Mouse (Mus musculus) spleen, postnatal 14 days (tissue): ENCODE measurements around the gene Kirrel.

ENCODE experiments used
- DNase-seq, 2 experiments: peaks; one replicate each; pipeline ENCODE4 v3.0.0; 2021 to 2022; ENCODE audit warnings: low spot score in 2 of 2

The Kirrel gene

DNA sequence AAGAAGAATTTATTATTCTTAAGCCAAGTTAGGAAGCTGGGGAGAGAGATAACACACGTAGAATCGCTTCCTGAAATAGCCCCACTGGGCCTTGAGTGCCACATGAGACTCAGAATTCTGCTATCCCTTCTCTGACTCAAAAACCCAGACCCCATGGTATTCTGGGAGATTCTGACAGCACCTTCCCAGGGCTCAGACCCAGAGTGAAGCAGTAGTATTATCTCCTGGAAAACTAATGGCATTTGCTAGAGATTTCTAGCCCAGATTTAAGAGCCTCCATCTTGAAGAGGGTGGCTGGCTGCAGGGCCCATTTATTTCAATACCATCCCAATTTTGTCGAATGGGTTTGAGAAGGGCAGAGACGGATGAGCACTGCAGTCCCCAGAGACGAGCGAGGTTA lies 6.9 kb downstream of the Kirrel start:
- no peak for DNase-seq

DNA sequence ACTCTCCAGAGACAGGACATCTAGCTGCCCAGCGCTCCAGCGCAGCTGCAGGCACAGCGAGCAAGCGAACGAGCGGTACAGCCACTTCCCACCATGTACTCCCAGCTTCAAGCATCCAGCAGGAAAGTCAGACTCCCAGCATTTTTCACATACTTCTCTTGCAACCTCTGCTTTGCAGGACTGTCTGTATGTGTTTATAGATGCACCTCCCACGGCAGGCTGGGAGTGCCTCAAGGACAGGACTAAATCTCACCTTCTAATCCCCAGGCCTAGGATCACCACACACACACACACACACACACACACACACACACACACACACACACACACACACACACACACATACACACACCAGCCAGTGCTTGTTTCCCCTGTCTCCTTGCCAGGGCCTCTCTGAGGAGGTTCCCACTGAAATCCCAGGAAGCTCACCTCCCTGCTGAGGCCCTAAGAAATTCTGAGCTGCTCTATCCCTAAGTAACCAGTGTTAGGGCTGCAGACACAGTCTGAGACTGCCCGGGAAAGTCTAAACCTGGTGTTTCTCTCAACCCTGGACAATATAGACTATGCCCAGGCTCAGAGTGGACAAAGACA lies 9.2 kb downstream of the Kirrel start:
- no peak for DNase-seq

DNA sequence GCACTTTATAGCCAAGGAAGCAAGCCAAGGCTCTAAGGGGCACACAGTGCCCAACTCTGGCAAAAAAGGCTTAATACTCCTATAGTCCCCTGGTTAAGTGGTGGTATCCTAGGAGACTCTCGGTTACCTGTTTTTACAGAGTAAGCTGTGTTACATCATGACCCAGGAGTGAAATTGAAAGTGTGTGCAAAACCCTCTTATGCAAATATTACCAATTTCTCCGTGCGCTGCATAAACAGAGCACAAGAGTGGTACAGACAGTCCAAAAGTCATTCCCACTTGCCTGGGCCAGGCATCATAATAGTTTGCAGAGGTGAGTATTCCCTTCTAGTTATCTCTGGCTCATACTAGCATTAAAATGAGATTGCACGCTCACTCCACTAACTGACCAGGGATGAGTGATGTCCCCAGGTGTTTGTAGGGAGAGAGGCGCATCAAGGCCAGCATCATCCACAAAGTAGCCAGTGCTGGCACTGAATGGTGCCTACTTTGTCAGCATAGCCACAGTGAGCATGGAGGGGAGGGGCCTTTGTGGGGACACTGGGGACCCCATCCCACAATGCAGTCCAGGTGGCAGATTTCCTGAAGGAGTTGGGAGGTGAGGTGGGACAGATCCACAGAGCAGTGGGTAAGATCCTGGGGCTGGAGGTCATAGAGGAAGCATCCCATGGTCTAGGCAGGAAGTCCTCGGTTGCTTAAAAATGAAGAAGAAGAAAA lies 10.3 kb downstream of the Kirrel start:
- no peak for DNase-seq

DNA sequence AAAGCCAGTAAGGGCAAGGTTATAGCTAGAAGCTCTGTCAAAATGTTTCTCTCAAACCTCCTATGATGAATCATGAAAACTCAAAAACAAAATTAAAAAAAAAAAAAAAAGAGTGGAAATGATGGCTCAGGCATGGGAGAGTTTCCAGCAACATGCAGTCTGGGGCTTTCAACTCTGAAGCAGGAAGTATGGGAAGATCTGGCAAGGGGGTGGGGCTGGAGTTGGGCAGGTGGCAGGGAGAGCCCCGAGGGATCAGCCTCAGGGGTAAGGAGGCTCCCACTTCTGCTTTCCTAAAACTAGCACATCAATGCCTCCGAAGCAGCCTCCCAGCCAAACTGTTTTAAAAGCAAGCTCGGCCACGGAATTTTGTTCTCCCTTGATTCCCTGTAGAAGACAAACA lies 11.4 kb downstream of the Kirrel start:
- DNase-seq = no peak

DNA sequence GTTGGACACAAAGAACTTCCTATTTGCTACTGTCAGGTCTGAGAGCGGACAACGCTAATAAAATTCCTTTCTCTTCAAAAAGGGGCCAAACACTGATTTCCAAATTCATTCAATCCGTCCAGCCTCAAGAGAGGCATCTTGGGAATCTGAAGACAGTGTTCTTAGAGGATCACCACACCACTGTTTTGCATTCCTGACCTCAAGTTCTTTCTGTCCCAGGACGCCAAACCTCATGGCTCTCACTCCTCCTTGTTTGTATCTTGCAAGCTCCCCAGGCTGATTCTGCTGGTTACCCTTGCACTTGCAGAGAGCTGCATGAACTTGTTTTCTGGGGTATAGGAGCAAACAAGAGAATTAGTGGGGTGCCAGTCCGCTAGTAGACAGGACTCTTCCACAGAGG lies 12.2 kb downstream of the Kirrel start:
- no peak for DNase-seq

DNA sequence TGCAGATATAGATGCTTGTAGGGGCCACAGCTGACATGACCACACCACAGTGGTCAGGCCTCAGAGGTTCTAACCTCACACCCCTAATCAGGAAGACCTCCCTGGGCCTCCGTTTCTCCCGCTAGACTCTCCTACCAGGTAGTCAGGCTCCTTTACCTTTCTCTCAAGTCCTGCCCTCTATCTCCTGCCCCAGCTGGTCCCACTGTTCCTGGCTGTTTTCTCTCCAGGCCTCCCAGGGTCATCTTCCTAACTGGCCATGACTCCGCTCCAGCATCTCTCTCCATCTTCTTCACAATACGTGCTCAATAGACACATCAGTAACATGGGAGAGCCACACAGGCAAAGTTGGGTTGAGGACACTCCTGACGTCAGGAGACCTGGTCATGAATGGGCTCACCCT lies 12.9 kb downstream of the Kirrel start:
- DNase-seq = no peak

DNA sequence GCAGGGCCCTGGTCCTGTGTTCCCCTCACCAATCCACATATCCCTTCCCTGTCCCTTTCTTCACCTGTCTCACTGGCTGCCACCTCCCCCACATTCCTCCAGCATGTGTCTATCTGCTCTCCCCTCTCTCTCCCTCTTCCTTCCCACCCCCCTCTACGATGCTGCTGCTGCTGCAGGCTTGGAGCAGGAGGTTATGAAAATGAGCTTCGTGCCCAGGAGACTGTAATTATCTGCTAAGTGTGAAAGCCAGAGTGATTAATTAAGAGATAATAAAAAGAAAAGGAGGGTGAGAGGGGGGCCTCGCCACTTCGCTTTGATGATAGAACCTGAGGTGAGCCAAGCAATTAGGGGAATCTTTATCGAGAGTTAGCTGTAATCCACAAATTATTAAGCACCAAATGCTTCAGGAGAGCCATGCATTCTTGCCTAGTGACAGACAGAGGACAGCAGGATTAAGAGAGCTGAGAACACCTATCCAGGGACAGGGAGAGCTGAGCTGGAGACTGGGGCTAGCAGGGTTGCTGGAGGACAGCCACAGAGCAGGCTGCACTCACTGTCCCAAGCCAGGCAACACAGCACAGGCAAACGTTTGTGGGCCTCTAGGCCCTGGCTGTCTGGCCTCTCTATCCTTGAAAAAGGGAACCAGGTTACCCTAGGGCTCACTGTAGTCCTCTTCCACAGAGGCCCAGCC lies 13.6 kb downstream of the Kirrel start:
- DNase-seq = no peak

DNA sequence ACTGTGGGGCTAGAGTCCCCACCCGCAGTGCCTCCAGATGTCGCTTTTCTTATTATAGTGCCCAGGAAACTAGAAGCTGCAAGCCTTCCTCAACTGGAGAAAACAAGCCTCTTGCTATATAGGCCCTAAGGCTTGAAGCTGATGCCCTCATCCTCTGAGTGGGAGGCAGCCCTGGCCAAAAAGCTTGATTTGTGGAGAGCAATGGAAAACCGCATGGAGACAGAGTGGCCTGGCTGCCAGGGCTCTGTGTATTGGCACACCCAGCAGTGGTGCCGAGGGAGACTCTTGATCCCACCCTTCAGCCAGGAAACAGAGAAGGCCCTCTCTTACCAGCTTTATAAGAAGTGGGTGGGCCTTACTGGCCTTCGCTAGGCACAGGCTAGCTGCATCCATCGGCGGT lies 15.4 kb downstream of the Kirrel start:
- no peak for DNase-seq

DNA sequence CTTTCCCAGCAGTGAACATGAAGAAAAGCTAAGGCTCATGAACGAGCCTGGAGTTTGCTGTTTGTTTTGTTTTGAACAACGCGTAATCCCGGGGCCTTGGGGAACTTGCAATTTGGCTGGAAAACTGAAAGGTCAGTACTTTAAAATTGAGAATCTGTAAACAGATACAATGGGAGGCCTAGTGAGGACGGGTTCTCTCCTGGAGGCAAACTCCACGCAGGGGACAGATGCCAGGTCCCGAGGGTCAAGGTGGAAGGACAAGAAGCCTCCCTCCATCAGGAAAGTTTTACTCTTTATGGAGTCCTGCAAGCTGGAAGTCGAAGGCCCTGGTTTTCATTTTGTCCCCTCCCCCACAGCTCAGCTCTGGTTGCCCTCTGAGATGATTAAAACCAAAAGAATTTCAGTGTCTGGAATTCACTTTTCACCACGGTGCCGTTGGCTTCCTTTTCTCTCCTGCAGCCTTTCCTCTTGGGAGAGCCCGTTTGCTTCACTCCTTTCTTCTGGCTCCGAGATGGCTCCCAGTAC lies 16.7 kb downstream of the Kirrel start:
- DNase-seq = no peak

DNA sequence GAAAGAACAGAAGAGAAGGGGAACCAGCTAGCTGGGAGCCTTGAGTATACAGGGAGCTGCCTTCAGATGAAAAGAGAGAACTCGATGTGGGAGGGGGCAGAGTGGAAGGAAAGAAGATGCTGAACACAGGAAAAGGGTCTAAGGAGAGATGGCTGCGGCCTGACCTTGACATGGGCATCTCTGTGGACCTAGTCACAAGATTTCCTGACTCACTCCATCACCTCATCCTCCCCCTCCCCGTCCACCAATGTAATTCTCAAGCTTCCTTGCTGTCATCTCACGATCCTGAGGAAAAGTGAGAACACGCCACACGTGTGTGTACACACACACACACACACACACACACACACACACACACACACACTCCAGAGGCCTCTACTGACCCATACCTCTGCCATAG lies 17.2 kb downstream of the Kirrel start:
- no peak for DNase-seq

DNA sequence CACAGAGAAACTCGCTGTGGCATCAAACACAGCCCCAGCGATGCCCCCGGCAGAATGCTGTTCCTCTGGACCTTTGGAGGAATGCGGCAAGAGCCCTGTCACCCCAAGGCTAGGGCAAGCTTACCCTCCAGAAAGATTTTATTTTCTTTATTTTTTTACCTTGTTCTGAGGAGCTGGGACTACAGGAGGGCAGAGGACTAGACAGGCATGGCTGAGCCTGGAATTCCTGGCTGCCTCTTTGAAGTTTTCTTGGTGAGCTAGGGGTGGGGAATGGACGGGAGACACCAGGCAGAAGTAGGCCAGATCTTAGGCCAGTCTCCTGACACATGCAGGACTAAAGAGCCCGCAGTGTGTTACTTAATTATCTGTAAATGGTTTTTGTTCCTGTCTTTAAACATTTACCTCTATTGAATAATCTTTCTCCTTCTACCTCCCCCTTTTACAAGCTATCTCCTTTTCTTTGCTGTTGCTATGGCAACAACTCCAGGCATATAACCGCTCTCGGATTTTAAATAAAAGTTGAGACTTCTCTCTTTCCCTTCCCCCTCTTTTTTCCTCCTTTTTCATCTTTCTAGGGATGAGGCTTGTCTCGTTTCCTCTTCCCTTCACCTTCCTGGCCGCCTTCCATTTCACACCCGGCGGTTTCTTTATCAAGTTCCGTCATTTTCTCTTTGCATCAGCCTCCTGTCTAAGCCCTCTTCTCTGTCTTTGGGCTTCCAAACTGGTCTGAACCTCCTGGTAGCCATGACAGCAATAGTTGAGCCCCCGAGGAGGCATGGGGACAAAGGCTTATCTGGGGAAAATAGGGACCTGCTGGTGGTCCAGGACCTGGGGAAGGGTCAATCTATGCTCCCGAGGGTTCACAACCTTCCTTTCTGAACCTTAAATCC lies 19.9 kb downstream of the Kirrel start:
- no peak for DNase-seq

DNA sequence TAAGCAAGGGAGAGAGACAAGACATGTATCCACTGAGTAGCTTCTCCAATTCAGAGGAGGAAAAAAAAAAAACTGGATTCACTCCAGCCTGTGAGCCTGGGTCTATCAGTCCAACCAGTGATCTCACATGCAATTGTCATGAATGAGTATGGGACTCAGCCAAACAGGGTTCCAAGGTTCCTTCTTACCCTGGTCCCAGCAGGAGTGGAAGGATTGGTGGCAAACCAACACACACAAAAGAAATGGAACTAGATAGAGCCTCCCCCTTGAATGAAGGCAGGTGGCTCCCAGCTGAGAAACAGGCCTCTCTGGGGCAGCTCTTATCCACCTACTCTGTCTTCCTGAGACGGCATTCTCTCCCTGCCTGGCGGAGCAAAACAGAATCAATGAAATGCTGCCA lies 21.5 kb downstream of the Kirrel start:
- no peak for DNase-seq

DNA sequence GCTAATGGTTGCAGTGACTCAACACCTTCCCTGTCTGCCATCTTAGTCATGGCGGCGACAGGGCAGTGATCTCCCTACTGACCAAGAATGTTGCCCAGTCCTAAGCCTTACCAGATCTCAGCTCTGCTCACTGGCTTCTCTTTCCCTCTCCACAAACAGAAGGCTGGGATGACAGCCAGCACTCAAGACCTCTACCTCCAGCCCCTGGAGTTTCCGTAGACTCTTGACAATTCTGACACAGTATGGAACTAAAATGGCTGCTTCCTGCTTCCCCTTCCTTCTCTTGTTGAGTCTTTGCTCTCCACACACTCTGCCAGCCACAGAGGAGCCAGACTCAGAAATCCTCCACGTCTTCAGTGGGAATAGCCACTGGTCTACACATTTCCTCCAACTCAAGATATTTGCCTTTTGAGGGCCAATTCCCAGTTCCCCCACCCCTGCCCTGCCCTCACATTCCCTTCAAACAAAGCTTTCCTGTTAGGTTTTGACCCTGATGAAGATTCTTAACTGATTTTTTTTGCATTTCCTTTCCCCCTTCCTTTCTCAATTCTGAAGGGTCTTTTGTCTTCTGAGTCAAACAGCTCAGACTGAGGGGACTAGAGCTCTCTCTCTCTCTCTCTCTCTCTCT lies 22.3 kb downstream of the Kirrel start:
- no peak for DNase-seq

DNA sequence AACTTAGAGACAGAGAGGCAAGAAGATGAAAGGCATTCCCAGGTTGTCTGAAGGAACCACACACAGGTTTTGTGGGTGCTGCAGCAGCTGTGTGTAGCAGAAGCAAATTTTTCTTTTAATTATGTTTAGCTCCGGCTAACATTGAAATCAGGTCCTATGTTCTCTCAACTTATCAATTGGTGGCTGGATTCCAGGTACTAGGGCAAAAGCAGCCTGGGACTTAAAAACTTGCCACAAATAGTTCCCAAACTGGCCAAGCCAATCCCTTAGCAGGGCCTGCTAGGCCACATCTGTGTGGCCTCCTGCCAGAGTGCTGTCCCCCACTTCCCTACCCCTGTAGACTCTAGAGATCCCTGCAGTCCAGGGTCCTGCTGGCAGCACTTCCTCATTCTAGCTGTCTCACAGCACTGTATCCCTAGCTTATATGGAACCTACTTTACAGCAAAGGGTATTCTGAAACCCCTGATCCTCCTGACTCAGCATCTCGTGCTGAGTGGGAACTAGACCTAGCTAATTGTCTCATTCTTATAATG lies 23.2 kb downstream of the Kirrel start:
- DNase-seq = no peak

DNA sequence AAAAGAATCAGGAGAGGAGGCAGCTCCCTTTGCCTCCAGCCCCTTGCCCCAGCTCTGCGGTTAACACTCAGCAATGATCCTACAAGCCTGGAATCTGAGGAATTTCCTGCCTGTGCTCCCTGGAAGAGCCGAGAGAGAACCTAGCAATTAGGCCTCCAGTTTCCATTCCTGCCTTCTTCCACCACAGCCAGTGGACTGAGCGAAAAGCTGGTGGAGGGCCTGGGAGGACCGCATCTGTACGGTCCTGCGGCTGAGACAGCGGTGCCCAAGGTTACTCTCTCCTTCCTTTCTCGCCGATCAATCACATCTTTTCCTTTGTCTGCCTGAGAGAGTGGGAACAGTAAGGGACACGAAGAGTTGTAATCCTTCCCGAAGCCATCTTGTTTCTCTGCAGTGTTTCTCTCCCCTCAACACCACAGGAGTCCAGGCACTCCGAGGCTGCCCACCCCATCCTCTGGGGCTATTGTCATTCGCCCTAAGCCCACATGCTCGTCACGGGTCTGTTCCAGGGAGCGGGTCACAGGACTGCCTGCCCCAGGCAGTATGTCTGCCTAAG lies 23.8 kb downstream of the Kirrel start:
- no peak for DNase-seq

DNA sequence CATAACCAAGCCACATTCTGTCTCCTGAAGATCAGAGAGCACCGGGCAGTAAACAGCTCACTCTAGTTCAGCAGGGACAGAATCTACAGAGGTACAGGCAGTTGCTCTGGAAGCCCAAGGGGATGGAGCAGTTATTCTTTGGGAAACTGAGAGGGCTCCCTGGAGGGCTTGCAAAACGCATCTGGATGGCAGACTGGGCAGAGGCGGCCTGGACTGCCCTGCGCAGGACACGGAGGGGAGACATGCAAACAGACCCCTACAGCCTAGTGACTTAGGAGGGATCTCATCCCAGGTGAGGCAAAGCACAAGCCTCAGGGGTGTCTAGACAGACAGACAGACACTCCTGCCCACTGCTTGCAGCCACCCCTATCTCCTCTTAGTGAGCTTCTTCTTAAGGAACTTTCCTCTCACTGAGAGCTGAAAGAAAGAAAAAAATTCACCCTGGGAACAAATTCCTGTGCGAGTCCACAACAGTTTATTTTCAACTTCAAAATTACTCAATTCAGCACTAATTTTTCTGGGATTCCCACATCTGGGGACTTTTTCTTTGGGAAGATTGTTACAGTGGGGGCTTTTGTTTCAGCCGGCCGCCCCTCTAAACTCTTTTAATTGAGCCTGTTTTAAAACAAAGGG lies 24.4 kb downstream of the Kirrel start:
- DNase-seq = no peak

DNA sequence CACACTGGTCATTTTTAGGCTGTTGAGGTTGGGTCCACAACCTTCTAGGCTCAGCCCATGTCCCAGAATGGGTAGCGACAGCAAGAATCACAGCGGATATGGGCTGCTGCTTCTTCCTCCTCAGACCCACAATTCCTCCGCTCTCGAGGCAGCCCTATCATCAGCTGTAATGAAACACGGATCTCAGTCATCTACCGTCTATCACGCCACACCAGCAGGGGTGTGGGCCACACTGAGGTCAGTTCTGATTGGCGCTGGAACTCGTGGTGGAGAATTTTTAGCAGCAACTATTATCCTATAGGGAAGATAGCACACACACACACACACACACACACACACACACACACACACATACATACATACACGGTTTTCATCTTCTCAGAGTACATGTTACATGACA lies 25.1 kb downstream of the Kirrel start:
- DNase-seq = no peak

DNA sequence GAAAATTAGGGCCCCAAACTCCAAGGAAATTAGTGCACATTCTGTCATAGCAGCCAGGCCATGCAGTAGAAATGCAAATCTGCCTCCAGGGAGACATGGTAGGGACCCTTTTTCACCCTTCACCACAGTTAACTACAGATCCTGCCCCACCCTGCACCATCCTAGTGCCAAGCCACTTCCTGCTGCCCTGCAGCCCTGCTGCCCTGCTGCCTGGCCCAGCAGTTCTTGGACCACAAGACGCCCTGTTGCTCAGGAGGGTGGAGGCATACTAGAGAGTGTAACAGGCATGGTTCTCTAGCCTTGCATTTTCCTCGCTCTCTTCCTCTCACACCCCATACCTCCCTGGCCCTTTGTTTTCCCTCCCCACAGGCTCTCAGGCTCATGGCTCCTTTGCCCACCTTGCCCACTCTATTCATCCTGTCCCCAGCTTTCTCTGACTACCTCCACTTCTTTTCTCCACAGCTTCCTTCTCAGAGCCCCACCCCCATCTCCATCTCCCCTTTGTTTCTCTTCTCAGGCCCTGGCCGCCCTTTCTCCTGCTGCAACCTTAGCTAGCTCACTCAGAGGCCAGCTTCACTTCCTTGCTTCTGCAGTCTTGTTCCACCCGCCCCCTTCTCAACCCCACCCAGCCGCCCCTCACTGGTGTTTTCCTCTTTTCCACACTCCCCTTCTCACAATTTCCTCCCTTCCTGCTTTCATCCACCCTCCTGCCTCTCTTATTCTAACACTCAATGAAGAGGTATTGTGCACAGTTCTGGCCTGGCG lies 29.9 kb downstream of the Kirrel start:
- DNase-seq = no peak

DNA sequence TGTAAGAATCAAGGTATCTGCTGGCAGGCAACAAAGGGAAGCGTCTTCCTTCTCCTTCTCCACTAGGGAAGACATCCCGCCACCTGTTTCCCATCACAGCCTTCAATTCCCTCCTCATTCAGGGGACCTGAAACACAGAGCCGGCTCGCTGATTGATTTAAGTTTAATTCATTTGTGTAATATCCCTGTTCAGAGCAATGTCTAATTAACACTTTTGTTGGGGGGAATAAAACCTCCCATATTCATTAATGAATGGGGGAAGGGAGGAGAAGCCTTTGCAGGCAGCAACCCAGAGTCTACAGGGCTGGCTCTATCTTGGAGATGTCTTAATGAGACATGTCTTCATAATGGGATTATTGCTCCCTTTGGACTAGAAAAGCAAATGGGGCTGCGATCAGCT lies 34.3 kb downstream of the Kirrel start:
- DNase-seq = no peak

DNA sequence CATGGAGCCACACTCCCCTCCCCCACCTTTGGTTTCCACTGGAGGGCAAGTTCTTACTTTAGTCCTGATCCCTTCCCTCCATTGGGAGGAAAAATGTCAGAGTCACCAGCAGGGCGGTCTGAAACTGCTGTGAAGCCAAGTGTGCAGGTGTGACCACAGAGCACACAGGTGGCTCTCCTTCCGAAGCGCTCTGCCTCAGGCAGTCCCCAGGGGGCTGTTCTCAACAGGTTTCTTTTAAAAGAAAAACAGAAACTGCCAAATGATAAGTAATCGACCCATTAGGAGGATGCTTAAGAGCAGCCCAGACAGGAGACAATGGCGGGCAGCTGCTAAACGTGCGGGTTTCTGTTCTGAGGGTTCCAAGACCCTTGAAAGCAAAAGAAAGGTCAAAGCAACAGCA lies 37.8 kb downstream of the Kirrel start:
- DNase-seq = no peak
